Mouse (Mus musculus): ENCODE data around the gene Il1r2. TPM values are rescaled to one million over a fixed set of nuclear protein-coding genes. Genes with fewer than 3 reads are reported as not detected.

Gene Il1r2
- polyA plus RNA-seq, 1 experiment from 2014 or later: 0.27 TPM

DNA sequence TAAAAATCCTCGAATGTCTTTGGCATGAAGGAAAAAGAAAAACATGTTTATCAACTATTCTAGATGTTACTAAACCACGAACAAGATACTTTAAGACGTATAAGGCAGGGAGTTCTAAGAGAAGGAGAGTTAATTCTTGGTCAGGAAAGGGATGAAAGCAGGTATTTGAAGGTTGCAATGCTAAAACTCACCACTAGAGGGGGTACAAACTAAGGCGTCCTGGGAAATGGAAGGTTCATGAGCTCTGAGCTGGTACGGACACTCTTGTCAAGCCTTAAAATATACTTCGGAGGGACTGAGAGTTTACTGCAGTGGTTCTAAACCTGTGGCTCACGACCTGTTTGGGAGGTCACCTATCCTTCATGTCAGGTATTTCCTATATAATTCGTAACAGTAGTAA, 41.4 kb downstream of the Il1r2 start:
- Histone ChIP-seq H3K4me1 (replicated peaks) (peaks cover 8% of the 10 kb centered on the region), H3K9me3 (no peaks in the 10 kb centered on the region), H3K4me3 (no peak overlapping the region), H3K36me3 (no peaks in the 10 kb centered on the region), H3K27me3 (ENCODE audit: insufficient read depth, poor library complexity, severe bottlenecking) (no peaks in the 10 kb centered on the region), H3K27ac (no peak overlapping the region)
- DNase-seq (ENCODE audit: low spot score): no peak
- 49% methylated on average over 8 of the region's 8 CpGs for WGBS

- WGBS: 9% methylated on average over 7 of the region's 8 CpGs
- H3K27ac ChIP-seq: no peak overlapping the region
- H3K27me3 ChIP-seq (ENCODE audit: insufficient read depth, poor library complexity, severe bottlenecking): no peaks in the 10 kb centered on the region
- no peak overlapping the region for H3K4me3 ChIP-seq
- H3K9me3 ChIP-seq: no peaks in the 10 kb centered on the region
- H3K36me3 ChIP-seq: no peaks in the 10 kb centered on the region
- peaks cover 8% of the 10 kb centered on the region for H3K4me1 ChIP-seq (replicated peaks)
- peak; percentile 81 for DNase-seq (ENCODE audit: low spot score)
Measured at GRCm38 (mm10) chr1:40116422-40116821, 42.5 kb downstream of the Il1r2 start.

- no peaks in the 10 kb centered on the region for H3K9me3 ChIP-seq
- WGBS: 41% methylated on average over 10 of the region's 10 CpGs
- no peaks in the 10 kb centered on the region for H3K36me3 ChIP-seq
- H3K4me1 ChIP-seq (replicated peaks): peaks cover 8% of the 10 kb centered on the region
- H3K4me3 ChIP-seq: no peak overlapping the region
- no peak overlapping the region for H3K27ac ChIP-seq
- H3K27me3 ChIP-seq (ENCODE audit: insufficient read depth, poor library complexity, severe bottlenecking): no peaks in the 10 kb centered on the region
- peak; percentile 21 for DNase-seq (ENCODE audit: low spot score)
Measured at GRCm38 (mm10) chr1:40117565-40117964, 43.7 kb downstream of the Il1r2 start.

DNA sequence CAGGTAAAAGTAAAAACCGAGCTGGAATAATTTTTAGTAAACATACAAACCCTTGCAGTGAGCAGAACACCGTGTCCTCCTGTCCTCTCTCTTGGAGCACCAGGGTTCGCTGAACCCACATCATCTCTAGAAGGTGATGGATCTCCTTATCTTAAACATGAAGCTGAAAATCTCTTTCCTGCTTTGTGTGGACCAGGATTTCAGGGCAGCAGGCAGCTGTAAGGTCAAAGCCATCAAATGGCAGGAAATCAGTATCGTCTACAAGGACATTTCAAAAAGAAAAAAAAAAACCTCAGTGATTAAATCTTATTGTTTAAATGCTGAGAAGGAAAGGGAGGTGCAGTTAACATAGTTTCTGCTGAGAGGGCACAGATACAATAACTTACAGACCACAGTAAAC, 50.4 kb downstream of the Il1r2 start:
- H3K27me3 ChIP-seq (ENCODE audit: insufficient read depth, poor library complexity, severe bottlenecking): no peaks in the 10 kb centered on the region
- no peaks in the 10 kb centered on the region for H3K4me1 ChIP-seq (replicated peaks)
- DNase-seq (ENCODE audit: low spot score): no peak
- H3K36me3 ChIP-seq: no peaks in the 10 kb centered on the region
- H3K27ac ChIP-seq: no peak overlapping the region
- WGBS: 84% methylated on average over 4 of the region's 4 CpGs
- no peak overlapping the region for H3K4me3 ChIP-seq
- H3K9me3 ChIP-seq: no peaks in the 10 kb centered on the region

DNA sequence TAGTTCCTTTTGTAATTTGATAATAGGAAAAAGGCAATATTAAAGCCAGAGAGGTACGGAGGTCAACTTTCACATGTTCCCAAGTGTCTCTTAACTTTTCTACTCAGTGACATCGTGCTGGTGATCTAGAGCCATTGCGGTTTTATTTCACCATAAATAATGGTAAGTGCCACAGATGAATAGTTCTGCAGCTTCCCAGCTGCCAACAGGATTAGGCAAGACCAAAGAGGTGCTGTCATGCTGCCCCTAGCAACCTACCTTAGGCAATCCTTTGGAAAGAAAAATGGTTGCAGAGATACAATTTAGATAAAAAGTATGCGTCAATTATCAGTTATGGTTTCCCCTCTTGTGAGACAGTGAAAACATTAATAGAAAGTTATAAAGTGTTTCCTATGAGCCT, 54.6 kb downstream of the Il1r2 start:
- Histone ChIP-seq H3K36me3 (no peaks in the 10 kb centered on the region), H3K9me3 (no peaks in the 10 kb centered on the region), H3K4me1 (replicated peaks) (no peaks in the 10 kb centered on the region), H3K4me3 (no peak overlapping the region), H3K27ac (no peak overlapping the region), H3K27me3 (ENCODE audit: insufficient read depth, poor library complexity, severe bottlenecking) (no peaks in the 10 kb centered on the region)
- 89% methylated on average over 4 of the region's 4 CpGs for WGBS
- no peak for DNase-seq (ENCODE audit: low spot score)

GRCm38 (mm10) chr1:40129321-40129720, 55.4 kb downstream of the Il1r2 start:
- H3K27me3 ChIP-seq (ENCODE audit: insufficient read depth, poor library complexity, severe bottlenecking): no peaks in the 10 kb centered on the region
- DNase-seq (ENCODE audit: low spot score): no peak
- H3K27ac ChIP-seq: no peak overlapping the region
- H3K4me1 ChIP-seq (replicated peaks): no peaks in the 10 kb centered on the region
- H3K36me3 ChIP-seq: no peaks in the 10 kb centered on the region
- H3K4me3 ChIP-seq: no peak overlapping the region
- 68% methylated on average over 2 of the region's 2 CpGs for WGBS
- no peaks in the 10 kb centered on the region for H3K9me3 ChIP-seq

DNA sequence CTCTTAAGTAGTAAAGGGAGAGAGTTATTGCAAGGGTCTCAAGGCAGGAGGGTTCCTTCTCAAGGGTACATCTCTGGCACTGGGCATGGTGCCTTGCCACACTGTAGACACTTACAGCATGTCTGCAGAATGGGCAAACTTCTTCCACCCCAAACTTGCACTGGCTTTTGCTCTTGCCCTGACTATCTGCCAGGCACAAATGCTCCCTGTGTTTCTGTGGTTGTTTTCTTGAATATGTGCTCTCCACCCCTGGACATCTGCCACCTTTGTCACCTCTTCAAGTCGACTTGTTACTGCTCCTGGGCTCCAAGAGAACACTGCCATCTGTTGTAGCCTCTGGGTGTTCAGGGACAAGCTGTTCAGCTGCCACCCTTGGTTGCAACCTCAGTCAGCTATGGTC, 57.8 kb downstream of the Il1r2 start:
- Histone ChIP-seq H3K9me3 (no peaks in the 10 kb centered on the region), H3K36me3 (no peaks in the 10 kb centered on the region), H3K4me1 (replicated peaks) (no peaks in the 10 kb centered on the region), H3K4me3 (no peak overlapping the region), H3K27me3 (ENCODE audit: insufficient read depth, poor library complexity, severe bottlenecking) (no peaks in the 10 kb centered on the region), H3K27ac (no peak overlapping the region)
- DNase-seq (ENCODE audit: low spot score): no peak
- WGBS: 54% methylated on average over 1 of the region's 1 CpGs

DNA sequence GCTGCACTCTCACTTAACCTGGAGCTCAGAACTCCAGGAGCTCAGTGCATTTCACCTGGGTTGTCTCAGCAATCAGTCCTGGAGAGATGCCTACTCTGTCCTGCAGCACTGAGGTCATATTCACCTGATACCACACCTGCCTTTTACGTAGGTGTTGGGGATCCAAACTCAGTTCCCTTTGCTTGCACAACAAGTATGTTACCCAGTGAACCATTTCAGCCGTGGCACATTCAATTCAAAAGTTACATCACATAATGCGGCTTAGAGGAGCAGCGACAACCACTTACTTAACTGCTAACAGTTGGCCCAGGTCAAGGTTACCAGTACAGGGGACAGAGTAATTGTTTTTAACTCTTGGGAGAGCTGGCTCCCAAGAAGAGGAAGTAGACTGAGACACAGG, 58.8 kb downstream of the Il1r2 start:
- Histone ChIP-seq H3K36me3 (no peaks in the 10 kb centered on the region), H3K4me3 (no peak overlapping the region), H3K27me3 (ENCODE audit: insufficient read depth, poor library complexity, severe bottlenecking) (no peaks in the 10 kb centered on the region), H3K4me1 (replicated peaks) (no peaks in the 10 kb centered on the region), H3K9me3 (no peaks in the 10 kb centered on the region), H3K27ac (no peak overlapping the region)
- 91% methylated on average over 4 of the region's 4 CpGs for WGBS
- DNase-seq (ENCODE audit: low spot score): no peak

DNA sequence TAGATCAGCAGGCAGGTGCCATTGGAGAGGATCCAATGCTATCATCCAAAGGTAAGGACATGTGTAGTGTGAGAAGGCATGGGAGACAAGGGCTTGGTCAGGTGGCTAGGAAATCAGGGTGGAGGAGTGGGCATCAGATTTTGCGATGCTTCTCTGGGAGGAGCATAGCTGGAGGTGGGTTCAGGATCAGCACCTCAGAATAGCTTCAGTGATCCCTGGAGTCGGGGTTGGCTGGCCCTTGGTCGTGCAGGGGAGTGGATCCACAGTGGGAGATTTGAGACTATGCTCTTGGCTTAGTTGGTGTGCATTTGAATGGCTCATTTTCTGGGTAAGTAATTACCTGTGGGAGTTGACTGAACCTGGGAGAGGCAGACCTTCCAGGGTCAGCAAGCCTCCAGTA, 59.7 kb downstream of the Il1r2 start:
- H3K27ac ChIP-seq: no peak overlapping the region
- no peaks in the 10 kb centered on the region for H3K27me3 ChIP-seq (ENCODE audit: insufficient read depth, poor library complexity, severe bottlenecking)
- no peaks in the 10 kb centered on the region for H3K4me1 ChIP-seq (replicated peaks)
- 55% methylated on average over 3 of the region's 3 CpGs for WGBS
- DNase-seq (ENCODE audit: low spot score): no peak
- H3K9me3 ChIP-seq: no peaks in the 10 kb centered on the region
- no peaks in the 10 kb centered on the region for H3K36me3 ChIP-seq
- no peak overlapping the region for H3K4me3 ChIP-seq

- H3K4me3 ChIP-seq: no peak overlapping the region
- H3K9me3 ChIP-seq: no peaks in the 10 kb centered on the region
- DNase-seq (ENCODE audit: low spot score): no peak
- no peak overlapping the region for H3K27ac ChIP-seq
- 80% methylated on average over 14 of the region's 14 CpGs for WGBS
- no peaks in the 10 kb centered on the region for H3K36me3 ChIP-seq
- no peaks in the 10 kb centered on the region for H3K4me1 ChIP-seq (replicated peaks)
- H3K27me3 ChIP-seq (ENCODE audit: insufficient read depth, poor library complexity, severe bottlenecking): no peaks in the 10 kb centered on the region
Measured at GRCm38 (mm10) chr1:40139798-40140532, 66.1 kb downstream of the Il1r2 start.

GRCm38 (mm10) chr1:40156096-40156495, 82.2 kb downstream of the Il1r2 start:
- Histone ChIP-seq H3K27me3 (ENCODE audit: insufficient read depth, poor library complexity, severe bottlenecking) (no peaks in the 10 kb centered on the region), H3K4me1 (replicated peaks) (no peaks in the 10 kb centered on the region), H3K27ac (no peak overlapping the region), H3K9me3 (no peaks in the 10 kb centered on the region), H3K4me3 (no peak overlapping the region), H3K36me3 (no peaks in the 10 kb centered on the region)
- 80% methylated on average over 6 of the region's 6 CpGs for WGBS
- DNase-seq (ENCODE audit: low spot score): no peak

- H3K27me3 ChIP-seq (ENCODE audit: insufficient read depth, poor library complexity, severe bottlenecking): no peaks in the 10 kb centered on the region
- H3K27ac ChIP-seq: no peak overlapping the region
- H3K9me3 ChIP-seq: no peaks in the 10 kb centered on the region
- no peak for DNase-seq (ENCODE audit: low spot score)
- H3K4me1 ChIP-seq (replicated peaks): no peaks in the 10 kb centered on the region
- WGBS: 82% methylated on average over 4 of the region's 4 CpGs
- H3K36me3 ChIP-seq: no peaks in the 10 kb centered on the region
- H3K4me3 ChIP-seq: no peak overlapping the region
Measured at GRCm38 (mm10) chr1:40163329-40163917, 89.5 kb downstream of the Il1r2 start.

DNA sequence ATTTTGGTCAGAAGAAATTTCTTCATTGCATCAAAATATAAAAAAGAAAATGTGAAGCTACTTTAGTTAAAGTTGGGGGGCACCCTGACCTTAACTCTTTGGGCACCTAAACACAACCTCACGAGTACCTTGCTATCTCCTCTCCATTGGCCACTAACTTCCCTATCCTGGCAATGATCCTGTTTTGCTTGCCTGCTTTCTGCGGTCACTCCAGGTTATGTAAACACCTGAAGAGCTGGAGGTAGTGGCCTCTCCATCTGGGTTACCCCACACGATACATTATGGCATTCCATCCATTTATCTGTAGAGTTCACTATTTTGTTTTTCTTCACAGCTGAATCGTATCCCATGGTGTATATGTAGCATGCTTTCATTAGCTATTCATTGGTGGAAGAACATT, 90.5 kb downstream of the Il1r2 start:
- no peaks in the 10 kb centered on the region for H3K27me3 ChIP-seq (ENCODE audit: insufficient read depth, poor library complexity, severe bottlenecking)
- H3K4me1 ChIP-seq (replicated peaks): no peaks in the 10 kb centered on the region
- WGBS: 88% methylated on average over 4 of the region's 4 CpGs
- H3K36me3 ChIP-seq: no peaks in the 10 kb centered on the region
- no peaks in the 10 kb centered on the region for H3K9me3 ChIP-seq
- H3K4me3 ChIP-seq: no peak overlapping the region
- no peak for DNase-seq (ENCODE audit: low spot score)
- no peak overlapping the region for H3K27ac ChIP-seq

DNA sequence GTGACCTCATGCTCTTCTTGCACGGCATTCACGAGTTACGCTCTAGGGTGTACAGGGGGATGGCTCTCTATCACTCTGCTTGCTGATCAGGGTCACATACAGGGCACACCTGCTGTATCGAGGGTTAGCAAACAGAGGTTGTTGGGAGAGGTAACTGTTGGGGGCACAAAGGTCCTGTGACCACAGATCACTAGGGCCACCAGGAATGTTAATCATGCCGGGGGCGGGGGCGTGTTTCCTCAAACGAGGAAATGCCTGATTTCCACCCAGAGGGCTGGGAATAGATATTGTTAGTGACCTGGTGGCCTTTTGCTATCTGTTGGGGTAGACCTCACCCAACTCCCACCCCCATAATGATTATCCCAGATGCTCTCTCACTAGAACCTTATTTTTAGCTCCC, 93.7 kb downstream of the Il1r2 start:
- 87% methylated on average over 8 of the region's 8 CpGs for WGBS
- Histone ChIP-seq H3K4me3 (no peak overlapping the region), H3K9me3 (no peaks in the 10 kb centered on the region), H3K27me3 (ENCODE audit: insufficient read depth, poor library complexity, severe bottlenecking) (no peaks in the 10 kb centered on the region), H3K4me1 (replicated peaks) (no peaks in the 10 kb centered on the region), H3K27ac (no peak overlapping the region), H3K36me3 (no peaks in the 10 kb centered on the region)
- DNase-seq (ENCODE audit: low spot score): no peak
